Mouse (Mus musculus): Measurements from ENCODE around the gene Chd2. TPM values are rescaled to one million over a fixed set of nuclear protein-coding genes. Genes with fewer than 3 reads are reported as not detected.
"Not testable (repeated sequence)": the region's sequence is repeated elsewhere in the genome, so short reads cannot be mapped to it uniquely, and the experiment has no call there.

Gene Chd2
- polyA plus RNA-seq, 1 experiment from 2014 or later: 52.4 TPM

DNA sequence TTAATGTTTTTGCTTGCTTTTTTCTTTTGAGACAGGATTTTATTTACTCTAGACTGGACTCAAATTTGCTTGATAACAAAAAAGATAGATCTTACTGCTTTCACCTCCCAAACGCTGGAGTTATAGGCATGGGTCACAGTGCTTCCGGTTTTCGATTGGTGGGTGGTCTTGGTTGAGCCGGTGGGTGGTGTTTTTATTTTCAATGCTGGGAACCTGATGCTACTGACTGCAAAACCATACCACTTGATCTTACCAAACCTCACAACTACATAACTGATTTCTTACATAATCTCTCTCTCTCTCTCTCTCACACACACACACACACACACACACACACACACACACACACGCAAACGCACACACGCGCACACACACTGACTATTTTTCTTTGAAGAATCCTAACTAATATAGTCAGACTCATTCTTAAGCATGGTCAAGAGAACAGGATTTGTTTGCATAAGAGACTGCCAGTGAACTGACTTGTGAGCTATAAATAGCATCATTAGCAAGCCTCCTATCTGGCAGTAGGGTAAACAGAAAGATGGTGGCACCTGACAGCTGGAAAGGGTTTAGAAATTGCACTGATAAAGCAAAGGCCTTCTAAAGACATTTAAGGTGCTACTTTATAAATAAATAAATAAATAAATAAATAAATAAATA lies 37.6 kb upstream of the Chd2 start:
- Histone ChIP-seq H3K4me2 (no peak overlapping the region), H3K27ac (no peak overlapping the region), H3K9ac (no peak overlapping the region), H3K27me3 (replicated peaks) (no peaks in the 10 kb centered on the region), H3K9me3 (no peaks in the 10 kb centered on the region), H3K4me1 (peaks cover 3% of the 10 kb centered on the region), H3K4me3 (no peak overlapping the region), H3K36me3 (replicated peaks) (no peaks in the 10 kb centered on the region)
- 78% methylated on average over 8 of the region's 8 CpGs for WGBS
- ATAC-seq (replicated peaks): no peak

DNA sequence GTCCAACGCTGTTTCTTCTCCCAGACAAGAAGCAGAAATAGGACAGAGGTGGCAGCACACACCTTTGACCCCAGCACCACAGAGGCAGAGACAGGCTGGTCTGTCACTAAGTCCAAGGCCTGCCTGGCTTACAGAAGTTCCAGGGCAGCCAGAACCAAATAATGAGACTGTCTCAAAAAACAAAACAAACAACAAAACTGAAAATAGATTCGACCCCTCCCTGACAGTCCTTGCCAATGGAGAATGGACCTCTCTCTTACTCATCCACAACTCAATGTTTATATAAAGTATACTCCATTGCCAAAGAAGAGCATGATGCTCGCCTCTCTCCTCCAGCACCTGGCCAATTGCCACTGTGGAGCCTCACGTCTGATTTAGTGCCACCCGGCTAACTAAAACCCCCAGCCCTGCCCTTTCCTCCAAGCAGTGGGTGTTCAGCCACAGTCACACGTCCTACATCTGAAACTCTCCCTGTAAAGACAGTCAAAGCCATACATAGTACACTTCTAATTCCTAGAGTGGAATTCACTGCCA lies 36.3 kb upstream of the Chd2 start:
- Histone ChIP-seq H3K4me3 (no peak overlapping the region), H3K36me3 (replicated peaks) (no peaks in the 10 kb centered on the region), H3K27ac (no peak overlapping the region), H3K9me3 (no peaks in the 10 kb centered on the region), H3K4me2 (no peak overlapping the region), H3K27me3 (replicated peaks) (no peaks in the 10 kb centered on the region), H3K9ac (no peak overlapping the region), H3K4me1 (no peaks in the 10 kb centered on the region)
- 80% methylated on average over 6 of the region's 6 CpGs for WGBS
- ATAC-seq (replicated peaks): no peak

DNA sequence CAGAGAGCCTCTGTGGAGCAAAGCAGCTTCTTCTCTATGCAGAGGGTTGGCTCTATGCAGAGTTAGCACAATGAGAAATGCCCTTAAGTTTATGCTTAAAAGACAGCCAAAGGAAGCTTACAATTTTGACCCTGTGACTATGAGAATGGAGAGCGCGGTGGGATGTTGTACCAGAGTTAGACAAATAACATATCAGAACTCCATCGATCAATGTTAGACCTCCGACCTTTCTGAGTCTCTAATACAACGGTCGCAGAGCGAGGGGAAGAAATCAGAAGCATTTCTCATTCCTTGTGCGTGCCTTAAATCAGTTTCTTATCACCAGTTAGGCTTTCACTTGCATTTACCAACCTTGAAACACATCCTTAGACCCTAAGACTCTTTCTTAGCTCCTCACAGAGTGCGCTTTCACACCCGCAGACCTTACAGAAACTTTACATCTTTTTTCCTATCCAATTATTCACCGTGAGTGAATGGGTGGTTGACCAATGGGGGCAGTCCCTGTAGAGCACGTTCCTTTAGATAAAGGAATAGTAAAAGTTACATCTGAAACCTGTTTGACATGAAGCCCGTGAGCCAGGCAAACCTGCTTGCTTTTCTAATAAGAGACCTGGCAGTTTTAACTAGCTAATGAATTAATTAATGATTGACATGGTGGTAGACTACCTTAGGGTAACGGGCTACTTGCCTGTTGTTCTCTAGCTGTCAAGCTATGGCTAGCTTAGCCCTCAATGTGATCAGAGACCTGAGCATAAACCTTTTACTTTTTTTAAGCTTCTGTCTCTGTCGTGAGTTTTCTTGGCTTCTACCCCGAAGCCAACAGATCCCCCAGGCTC lies 34.7 kb upstream of the Chd2 start:
- H3K9ac ChIP-seq: no peak overlapping the region
- H3K4me1 ChIP-seq: no peaks in the 10 kb centered on the region
- H3K4me3 ChIP-seq: no peak overlapping the region
- no peaks in the 10 kb centered on the region for H3K27me3 ChIP-seq (replicated peaks)
- no peaks in the 10 kb centered on the region for H3K36me3 ChIP-seq (replicated peaks)
- ATAC-seq (replicated peaks): no peak
- H3K4me2 ChIP-seq: no peak overlapping the region
- no peaks in the 10 kb centered on the region for H3K9me3 ChIP-seq
- no peak overlapping the region for H3K27ac ChIP-seq
- 68% methylated on average over 16 of the region's 16 CpGs for WGBS

DNA sequence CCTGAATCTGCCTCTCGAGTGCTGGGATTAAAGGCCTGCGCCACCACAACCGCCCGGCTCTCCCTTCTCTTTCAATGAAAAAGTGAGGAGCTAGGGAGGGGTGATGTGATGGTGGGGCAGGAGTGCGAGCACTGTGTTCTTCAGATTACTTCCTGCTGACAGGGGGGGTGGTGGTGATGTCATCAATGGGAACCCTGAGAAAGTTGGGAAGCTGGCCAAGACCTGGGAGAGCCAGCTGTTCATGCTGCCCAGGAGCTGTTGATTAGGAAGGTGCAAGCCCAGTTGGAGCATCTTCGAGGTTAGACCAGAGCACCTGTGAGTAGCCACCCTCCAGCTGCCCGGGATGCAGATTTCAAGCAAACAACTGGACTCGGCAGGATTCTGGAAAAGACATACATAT lies 33.6 kb upstream of the Chd2 start:
- Histone ChIP-seq H3K9ac (no peak overlapping the region), H3K4me2 (no peak overlapping the region), H3K4me3 (no peak overlapping the region), H3K27ac (no peak overlapping the region), H3K27me3 (replicated peaks) (no peaks in the 10 kb centered on the region), H3K4me1 (no peaks in the 10 kb centered on the region), H3K36me3 (replicated peaks) (no peaks in the 10 kb centered on the region), H3K9me3 (no peaks in the 10 kb centered on the region)
- WGBS: 51% methylated on average over 8 of the region's 8 CpGs
- no peak for ATAC-seq (replicated peaks)

DNA sequence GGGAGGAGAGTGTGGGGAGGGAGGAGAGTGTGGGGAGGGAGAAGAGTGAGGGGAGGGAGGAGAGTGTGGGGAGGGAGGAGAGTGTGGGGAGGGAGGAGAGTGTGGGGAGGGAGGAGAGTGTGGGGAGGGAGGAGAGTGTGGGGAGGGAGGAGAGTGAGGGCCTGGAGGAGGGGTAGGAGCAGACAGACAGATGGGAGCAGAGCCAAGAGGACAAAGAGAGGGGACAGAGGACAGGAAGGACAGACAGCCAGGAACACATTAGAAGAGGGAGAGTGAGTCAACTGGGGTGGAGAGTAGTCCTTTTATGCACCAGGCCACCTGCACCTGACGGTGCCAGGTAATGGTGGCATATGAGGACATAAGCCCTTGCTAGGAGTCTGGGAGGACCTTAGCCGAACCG lies 33.0 kb upstream of the Chd2 start:
- H3K9me3 ChIP-seq; H3K4me2 ChIP-seq; H3K27me3 ChIP-seq (replicated peaks); H3K9ac ChIP-seq; H3K4me3 ChIP-seq; H3K4me1 ChIP-seq; ATAC-seq (replicated peaks); H3K27ac ChIP-seq; H3K36me3 ChIP-seq (replicated peaks): not testable (repeated sequence)
- WGBS: 45% methylated on average over 3 of the region's 3 CpGs

DNA sequence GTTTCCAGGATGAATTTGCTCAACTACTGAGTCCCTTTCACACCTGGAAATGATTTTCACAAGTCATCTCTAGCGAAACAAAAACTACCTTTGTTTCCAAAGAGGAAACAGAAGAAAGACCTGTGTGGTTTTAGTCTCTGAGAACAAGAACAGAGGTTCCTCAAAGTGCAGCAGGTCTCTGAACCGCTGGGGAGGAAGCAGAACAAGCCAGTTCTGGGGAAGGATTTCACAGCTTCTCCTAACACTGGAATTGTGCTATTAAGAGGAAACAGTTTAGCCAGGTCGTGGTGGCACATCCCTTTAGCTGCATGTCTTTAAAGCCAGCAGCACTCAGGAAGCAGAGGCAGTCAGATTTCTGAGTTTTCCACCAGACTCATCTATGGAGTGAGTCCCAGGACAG lies 30.9 kb upstream of the Chd2 start:
- Histone ChIP-seq H3K9me3 (no peaks in the 10 kb centered on the region), H3K4me1 (no peaks in the 10 kb centered on the region), H3K4me2 (no peak overlapping the region), H3K27me3 (replicated peaks) (no peaks in the 10 kb centered on the region), H3K4me3 (no peak overlapping the region), H3K9ac (no peak overlapping the region), H3K36me3 (replicated peaks) (no peaks in the 10 kb centered on the region), H3K27ac (no peak overlapping the region)
- ATAC-seq (replicated peaks): no peak
- WGBS: 80% methylated on average over 3 of the region's 3 CpGs

DNA sequence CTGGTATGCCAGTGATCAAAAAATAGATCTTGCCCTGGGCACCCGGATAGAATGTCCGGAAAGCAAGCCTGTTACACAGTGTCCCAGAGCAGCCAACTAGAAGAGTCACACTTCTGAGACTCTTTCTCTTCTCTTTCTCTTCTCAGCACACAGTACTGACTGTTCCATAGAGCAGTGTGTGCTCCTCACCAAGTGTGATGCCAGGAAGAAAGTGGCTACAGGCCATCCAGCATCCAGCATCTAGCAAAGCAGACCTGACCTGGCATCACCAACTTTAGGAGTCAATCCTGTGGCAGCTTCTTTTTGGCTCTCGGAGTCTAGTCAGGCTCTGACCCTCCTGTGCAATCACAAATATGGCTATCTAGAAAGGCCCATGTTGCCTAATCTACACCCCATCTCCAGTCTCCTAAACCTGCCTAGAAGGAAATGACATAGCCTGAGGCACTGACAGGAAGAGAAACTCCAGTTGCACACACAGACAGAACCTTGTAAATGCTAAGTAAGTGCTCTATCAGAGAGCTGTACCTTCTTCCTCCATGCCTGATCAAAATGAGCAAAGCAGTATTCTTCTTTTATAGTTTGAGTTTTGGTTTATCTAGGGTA lies 27.3 kb upstream of the Chd2 start:
- WGBS: 95% methylated on average over 3 of the region's 3 CpGs
- no peak for ATAC-seq (replicated peaks)
- Histone ChIP-seq H3K4me2 (no peak overlapping the region), H3K9ac (no peak overlapping the region), H3K36me3 (replicated peaks) (no peaks in the 10 kb centered on the region), H3K27me3 (replicated peaks) (no peaks in the 10 kb centered on the region), H3K9me3 (no peaks in the 10 kb centered on the region), H3K27ac (no peak overlapping the region), H3K4me3 (no peak overlapping the region), H3K4me1 (no peaks in the 10 kb centered on the region)

DNA sequence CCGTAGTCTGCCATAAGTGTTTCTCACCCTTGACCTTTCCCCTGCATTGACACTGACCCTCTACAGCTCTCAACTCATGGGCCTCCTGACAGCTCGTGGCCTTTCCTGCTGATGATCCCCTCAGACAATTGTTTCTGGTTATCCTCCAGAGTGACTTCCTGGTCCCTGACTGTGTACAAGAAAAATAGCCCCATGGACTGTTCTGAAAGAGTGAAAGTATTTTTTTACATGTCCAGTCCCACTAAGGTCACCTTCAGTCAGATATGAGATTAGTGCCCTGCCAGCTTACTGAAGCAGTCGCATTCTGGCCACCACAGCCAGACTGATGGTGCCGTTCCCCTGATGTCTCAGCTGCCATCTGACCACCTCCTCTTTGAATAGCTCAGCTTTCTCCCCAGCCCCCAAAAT lies 26.1 kb upstream of the Chd2 start:
- Histone ChIP-seq H3K4me1 (no peaks in the 10 kb centered on the region), H3K9ac (no peak overlapping the region), H3K36me3 (replicated peaks) (no peaks in the 10 kb centered on the region), H3K9me3 (no peaks in the 10 kb centered on the region), H3K4me3 (no peak overlapping the region), H3K4me2 (no peak overlapping the region), H3K27ac (no peak overlapping the region), H3K27me3 (replicated peaks) (no peaks in the 10 kb centered on the region)
- no peak for ATAC-seq (replicated peaks)
- WGBS: 53% methylated on average over 4 of the region's 4 CpGs

DNA sequence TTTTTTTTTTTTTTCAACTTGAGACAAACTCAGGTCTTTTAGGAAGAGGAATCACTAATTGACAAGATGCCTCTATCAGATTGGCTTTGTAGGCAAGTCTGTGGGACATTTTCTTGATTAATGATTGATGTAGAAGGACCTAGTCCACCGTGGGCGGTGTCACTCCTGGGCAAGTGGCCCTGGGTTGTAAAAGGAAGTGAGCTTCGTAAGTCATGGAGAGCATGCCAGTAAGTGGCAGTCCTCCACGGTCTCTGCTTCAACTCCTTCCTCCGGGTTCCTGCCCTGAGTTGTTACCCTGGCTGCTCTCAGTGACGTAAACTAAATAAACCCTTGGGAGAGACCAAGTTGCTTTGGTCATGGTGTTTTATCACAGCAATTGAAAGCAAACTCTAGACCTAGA lies 22.5 kb upstream of the Chd2 start:
- H3K36me3 ChIP-seq (replicated peaks): no peaks in the 10 kb centered on the region
- no peak overlapping the region for H3K4me2 ChIP-seq
- ATAC-seq (replicated peaks): no peak
- H3K4me1 ChIP-seq: peaks cover 4% of the 10 kb centered on the region
- H3K9ac ChIP-seq: no peak overlapping the region
- no peaks in the 10 kb centered on the region for H3K27me3 ChIP-seq (replicated peaks)
- no peak overlapping the region for H3K4me3 ChIP-seq
- no peak overlapping the region for H3K27ac ChIP-seq
- 91% methylated on average over 6 of the region's 6 CpGs for WGBS
- H3K9me3 ChIP-seq: no peaks in the 10 kb centered on the region

DNA sequence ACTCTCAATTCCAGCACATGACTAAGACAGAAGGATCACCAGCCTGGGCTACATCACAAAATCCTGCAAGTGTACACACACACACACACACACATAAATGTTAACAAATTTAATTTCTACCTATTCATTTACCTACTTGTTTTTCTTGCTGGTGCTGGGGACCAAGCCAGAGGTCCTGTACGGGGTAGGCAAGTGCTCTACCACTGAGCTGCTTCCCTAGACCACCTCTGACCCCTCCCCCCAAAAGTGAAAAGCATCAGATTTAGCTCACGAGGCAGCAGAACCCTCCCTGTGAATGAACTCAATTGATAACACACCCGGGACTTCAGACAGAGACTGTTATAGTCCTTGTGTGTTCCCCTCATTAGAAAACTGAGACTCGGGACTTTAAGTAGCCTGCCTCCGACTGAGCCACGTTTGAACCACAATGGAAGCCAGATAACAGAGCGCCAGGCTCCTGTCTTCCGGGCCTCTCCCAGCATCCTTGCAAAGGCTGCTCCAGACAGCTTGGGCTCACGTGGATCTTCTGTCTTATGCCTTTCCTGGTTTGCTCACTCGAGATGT lies 19.9 kb upstream of the Chd2 start:
- Histone ChIP-seq H3K4me2 (no peak overlapping the region), H3K27ac (no peak overlapping the region), H3K9ac (no peak overlapping the region), H3K9me3 (no peaks in the 10 kb centered on the region), H3K4me1 (peaks cover 7% of the 10 kb centered on the region), H3K36me3 (replicated peaks) (no peaks in the 10 kb centered on the region), H3K27me3 (replicated peaks) (no peaks in the 10 kb centered on the region), H3K4me3 (no peak overlapping the region)
- ATAC-seq (replicated peaks): no peak
- WGBS: 19% methylated on average over 10 of the region's 10 CpGs

DNA sequence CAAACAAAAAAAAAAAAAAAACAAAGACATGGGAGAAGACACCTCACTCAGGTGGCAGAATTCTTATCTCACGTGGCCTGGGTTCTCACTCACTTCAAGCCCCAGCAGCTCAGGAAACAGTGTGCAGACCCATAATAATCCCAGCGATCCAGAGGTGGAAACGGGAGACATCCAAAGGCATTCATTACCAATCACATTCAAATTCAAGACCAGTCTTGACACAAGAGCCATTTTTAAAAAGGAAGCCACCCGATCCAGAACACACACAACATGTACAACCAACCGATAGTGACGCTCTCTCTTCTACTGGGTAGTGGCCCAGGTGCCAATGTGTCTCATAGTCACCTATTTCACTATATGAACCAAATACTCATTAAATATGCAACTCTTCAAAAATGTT lies 19.2 kb upstream of the Chd2 start:
- no peak overlapping the region for H3K4me3 ChIP-seq
- H3K27ac ChIP-seq: no peak overlapping the region
- no peak overlapping the region for H3K9ac ChIP-seq
- H3K4me1 ChIP-seq: peaks cover 7% of the 10 kb centered on the region
- H3K4me2 ChIP-seq: no peak overlapping the region
- H3K27me3 ChIP-seq (replicated peaks): no peaks in the 10 kb centered on the region
- ATAC-seq (replicated peaks): no peak
- 92% methylated on average over 6 of the region's 6 CpGs for WGBS
- no peaks in the 10 kb centered on the region for H3K9me3 ChIP-seq
- H3K36me3 ChIP-seq (replicated peaks): no peaks in the 10 kb centered on the region

DNA sequence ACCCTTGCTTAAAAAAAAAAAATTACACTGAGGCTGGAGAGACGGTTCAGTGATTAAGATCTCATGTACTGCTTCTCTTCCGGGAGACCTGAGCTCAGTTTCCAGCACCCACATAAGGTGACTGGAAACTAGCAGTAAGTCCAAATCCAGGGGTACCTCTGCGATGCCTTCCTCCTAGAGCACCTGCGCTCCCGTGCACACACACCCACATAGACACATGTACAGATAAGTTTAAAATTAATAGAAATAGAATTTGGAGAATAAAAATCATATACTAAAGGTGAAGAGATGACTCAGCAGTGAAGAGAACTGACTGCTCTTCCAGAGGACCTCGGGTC lies 18.2 kb upstream of the Chd2 start:
- Histone ChIP-seq H3K9ac (no peak overlapping the region), H3K9me3 (no peaks in the 10 kb centered on the region), H3K4me3 (no peak overlapping the region), H3K4me1 (peaks cover 7% of the 10 kb centered on the region), H3K36me3 (replicated peaks) (no peaks in the 10 kb centered on the region), H3K4me2 (peak overlapping the region; percentile 74; the same call in 1 of the 2 replicates), H3K27me3 (replicated peaks) (no peaks in the 10 kb centered on the region), H3K27ac (no peak overlapping the region)
- no peak for ATAC-seq (replicated peaks)
- 89% methylated on average over 6 of the region's 6 CpGs for WGBS
